Mouse (Mus musculus): Measurements from ENCODE around the gene Gm35134. TPM values are rescaled to one million over a fixed set of nuclear protein-coding genes. Genes with fewer than 3 reads are reported as not detected.

Gene Gm35134
- not detected for polyA plus RNA-seq (2012; fragmentation: generic; extraction: Trizol)

GRCm38 (mm10) chrY:19112707-19113106 is at the start of gene Gm35134:
Gene Gm35134 (plus strand): TSS chrY:19113007.

Data from C3H10T1/2 (cell line).